Mouse (Mus musculus) monocyte, adult 5-6 weeks (primary cell): Measurements from ENCODE around the gene Olfr1136. TPM values are rescaled to one million over a fixed set of nuclear protein-coding genes. Genes with fewer than 3 reads are reported as not detected.

Source experiments
- ATAC-seq: fragments of 153-309, 156-312 bp; replicated peaks from 2 replicates; pipeline ENCODE4 v1.8.0; 2017; ENCODE audit warnings: mild to moderate bottlenecking; ENCODE audit not compliant: low TSS enrichment, insufficient number of reproducible peaks, severe bottlenecking, poor library complexity, low FRiP score
- total RNA-seq: library from RNA; stranded (forward); fragments of 200-1000, 200-491, 200-594 nt; gene quantifications from 3 replicates; pipeline ENCODE4 v1.2.3, GENCODE M21; 2017

Gene Olfr1136
- total RNA-seq: not detected in 3 replicates

GRCm38 (mm10) chr2:87693847-87694246 lies at the start of gene Olfr1136:
Gene Olfr1136 (minus strand): TSS chr2:87693947.
- no peak for ATAC-seq

DNA sequence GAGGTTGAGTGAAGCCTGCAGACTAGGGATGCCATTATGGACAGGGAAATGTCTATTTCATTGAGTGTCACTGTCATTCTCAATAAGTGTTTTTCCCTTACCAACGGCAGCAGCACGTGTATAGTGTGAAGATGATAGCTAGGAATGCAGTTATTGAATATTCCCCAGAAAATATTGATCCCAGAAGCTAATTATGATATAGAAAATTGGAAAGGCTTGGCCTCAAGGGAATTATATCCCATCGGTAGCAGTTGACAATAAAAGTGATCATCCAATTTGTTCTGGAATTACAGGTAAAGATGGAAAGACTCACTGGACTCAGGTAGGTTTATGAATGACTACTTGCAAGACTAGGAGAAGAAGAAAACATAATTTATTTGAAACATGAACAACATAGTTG lies 49.7 kb upstream of the Olfr1136 start, which contains the start of gene Olfr1140:
Gene Olfr1140, plus strand, starts transcription at position 301 of the 400 bp plus-strand sequence.
- no peak for ATAC-seq

- ATAC-seq: no peak
These were observed 46.1 kb upstream of the Olfr1136 start, which contains the start of gene Olfr1138 for GRCm38 (mm10) chr2:87739878-87740277. Gene Olfr1138 (minus strand): TSS chr2:87739978.

- ATAC-seq: no peak
These were observed 19.3 kb upstream of the Olfr1136 start, which contains the start of gene Olfr1137 for GRCm38 (mm10) chr2:87713079-87713478. Gene Olfr1137 (minus strand): TSS chr2:87713179.

GRCm38 (mm10) chr2:87673564-87673963 lies 20.2 kb downstream of the Olfr1136 start, which contains the start of gene Olfr1135:
Gene Olfr1135 (minus strand): TSS chr2:87673664.
- no peak for ATAC-seq

- no peak for ATAC-seq
These were observed 35.4 kb downstream of the Olfr1136 start, which contains the start of gene Olfr1134 for GRCm38 (mm10) chr2:87658360-87658759. Gene Olfr1134 (minus strand): TSS chr2:87658460.

GRCm38 (mm10) chr2:87647274-87647673 lies 46.5 kb downstream of the Olfr1136 start, which contains the start of gene Olfr1133:
Gene Olfr1133 (minus strand): TSS chr2:87647374.
- ATAC-seq: no peak

Other genes starting within 250 kb of the Olfr1136 start
- not detected in 3 replicates for gene Olfr1126, start 240.0 kb downstream of the Olfr1136 start, total RNA-seq
- not detected in 3 replicates for gene Pramel7, start 196.9 kb downstream of the Olfr1136 start, total RNA-seq
- gene Pramel6, start 187.4 kb downstream of the Olfr1136 start, total RNA-seq: not detected in 3 replicates
- gene Olfr153, start 162.2 kb downstream of the Olfr1136 start, total RNA-seq: not detected in 3 replicates
- gene Olfr1128, start 148.4 kb downstream of the Olfr1136 start, total RNA-seq: not detected in 3 replicates
- not detected in 3 replicates for gene Olfr1129, start 120.0 kb downstream of the Olfr1136 start, total RNA-seq
- not detected in 3 replicates for gene Olfr1130, start 87.7 kb downstream of the Olfr1136 start, total RNA-seq
- not detected in 3 replicates for gene Olfr1131, start 66.8 kb downstream of the Olfr1136 start, total RNA-seq
- gene Olfr1132, start 56.4 kb downstream of the Olfr1136 start, total RNA-seq: not detected in 3 replicates
- not detected in 3 replicates for gene Olfr1133, start 46.6 kb downstream of the Olfr1136 start, total RNA-seq
- gene Olfr1134, start 35.5 kb downstream of the Olfr1136 start, total RNA-seq: not detected in 3 replicates
- gene Olfr1135, start 20.3 kb downstream of the Olfr1136 start, total RNA-seq: not detected in 3 replicates
- not detected in 3 replicates for gene Olfr1137, start 19.2 kb upstream of the Olfr1136 start, total RNA-seq
- gene Olfr1138, start 46.0 kb upstream of the Olfr1136 start, total RNA-seq: not detected in 3 replicates
- not detected in 3 replicates for gene Olfr1140, start 49.8 kb upstream of the Olfr1136 start, total RNA-seq
- gene Olfr1141, start 60.0 kb upstream of the Olfr1136 start, total RNA-seq: not detected in 3 replicates
- 1.2 TPM in 1 of 3 replicates, not detected in the others for gene Olfr152, start 85.5 kb upstream of the Olfr1136 start, total RNA-seq
- gene Olfr1143, start 106.6 kb upstream of the Olfr1136 start, total RNA-seq: not detected in 3 replicates
- gene Olfr1145, start 115.9 kb upstream of the Olfr1136 start, total RNA-seq: not detected in 3 replicates
- gene Olfr1148, start 136.6 kb upstream of the Olfr1136 start, total RNA-seq: not detected in 3 replicates
- gene Olfr1150-ps1, start 150.0 kb upstream of the Olfr1136 start, total RNA-seq: not detected in 3 replicates
- gene Olfr1151, start 161.9 kb upstream of the Olfr1136 start, total RNA-seq: not detected in 3 replicates
- not detected in 3 replicates for gene Olfr1152, start 172.5 kb upstream of the Olfr1136 start, total RNA-seq
- gene Olfr1153, start 201.0 kb upstream of the Olfr1136 start, total RNA-seq: not detected in 3 replicates
- gene Olfr1154, start 211.2 kb upstream of the Olfr1136 start, total RNA-seq: not detected in 3 replicates